Mouse (Mus musculus) megakaryocyte-erythroid progenitor cell, adult 5 weeks (primary cell): Measurements from ENCODE around the gene Fahd2a. TPM values are rescaled to one million over a fixed set of nuclear protein-coding genes. Genes with fewer than 3 reads are reported as not detected.

Experiments used
- polyA plus RNA-seq: library from polyadenylated mRNA; stranded (reverse); fragments of >175 nt; gene quantifications from 2 replicates; pipeline ENCODE4 v1.2.3, GENCODE M21; 2012

The Fahd2a gene
- polyA plus RNA-seq, result 18.8 and 29.7 TPM in 2 replicates

DNA sequence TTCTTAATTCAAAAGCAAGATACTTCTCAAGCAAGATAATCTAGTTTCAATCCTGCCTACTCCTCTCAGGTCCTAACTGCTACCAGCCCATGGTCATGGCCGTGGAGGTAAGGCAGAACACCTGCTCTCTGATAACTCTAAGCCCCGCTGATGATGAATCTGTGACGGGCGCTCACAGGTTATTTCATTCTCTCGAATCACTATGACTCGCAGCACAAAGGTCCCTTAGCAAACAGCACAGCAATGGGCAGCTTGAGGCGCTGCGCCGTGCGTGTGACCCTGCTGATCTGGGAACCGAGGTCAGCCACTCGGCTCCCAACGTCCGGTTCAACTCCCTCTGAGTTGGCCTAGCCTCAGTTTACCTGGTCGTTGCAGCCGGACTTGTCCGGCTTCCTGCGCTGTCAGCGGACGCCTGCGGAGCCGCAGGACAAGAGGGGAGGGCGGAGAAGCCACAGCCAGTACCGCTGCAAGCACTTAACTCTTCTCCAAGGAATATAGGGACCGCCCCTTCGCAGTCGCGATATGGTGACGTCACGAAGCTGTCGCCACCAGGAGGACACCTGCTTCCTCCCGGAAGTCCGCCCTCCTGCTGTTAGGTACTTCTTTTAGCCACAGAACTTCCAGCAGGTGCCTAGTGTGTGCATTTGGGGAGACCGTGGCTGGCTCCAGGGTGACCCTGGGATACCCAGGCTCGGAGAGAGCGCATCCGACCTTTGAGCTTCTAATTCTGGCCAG lies at the start of gene Fahd2a:
TSS of gene Fahd2a (minus strand) at position 511 of the 735 bp plus-strand sequence.

GRCm38 (mm10) chr2:127424977-127425376 lies 19.4 kb downstream of the Fahd2a start, which contains the start of gene Gpat2:
Gpat2 (plus strand) TSS chr2:127425199.

Other genes starting within 250 kb of the Fahd2a start
- gene 1810024B03Rik, start 236.3 kb downstream of the Fahd2a start, polyA plus RNA-seq, result 0.28 and 0.38 TPM in 2 replicates
- 11.1 and 17.5 TPM in 2 replicates for gene Snrnp200, start 236.2 kb downstream of the Fahd2a start, polyA plus RNA-seq
- gene Ciao1, start 196.7 kb downstream of the Fahd2a start, polyA plus RNA-seq, result 6.8 and 8.0 TPM in 2 replicates
- 17.3 and 18.4 TPM in 2 replicates for gene Tmem127, start 196.7 kb downstream of the Fahd2a start, polyA plus RNA-seq
- gene Stard7, start 174.3 kb downstream of the Fahd2a start, polyA plus RNA-seq, result 37.9 and 38.4 TPM in 2 replicates
- gene Dusp2, start 108.4 kb downstream of the Fahd2a start, polyA plus RNA-seq, result 83.3 and 104 TPM in 2 replicates
- 0.03 TPM in 1 of 2 replicates, not detected in the other for gene Astl, start 105.9 kb downstream of the Fahd2a start, polyA plus RNA-seq
- 0.02 and 0.11 TPM in 2 replicates for gene Adra2b, start 81.4 kb downstream of the Fahd2a start, polyA plus RNA-seq
- 0.06 TPM in 1 of 2 replicates, not detected in the other for gene Gpat2, start 19.4 kb downstream of the Fahd2a start, polyA plus RNA-seq
- 16.2 and 26.9 TPM in 2 replicates for gene Kcnip3, start 77.5 kb upstream of the Fahd2a start, polyA plus RNA-seq
- 0.14 TPM in 1 of 2 replicates, not detected in the other for gene Prom2, start 96.9 kb upstream of the Fahd2a start, polyA plus RNA-seq
- 0.17 and 0.24 TPM in 2 replicates for gene Zfp661, start 142.5 kb upstream of the Fahd2a start, polyA plus RNA-seq
- 165 and 196 TPM in 2 replicates for gene Mrps5, start 142.7 kb upstream of the Fahd2a start, polyA plus RNA-seq
- not detected in 2 replicates for gene Mal, start 212.1 kb upstream of the Fahd2a start, polyA plus RNA-seq